Mouse (Mus musculus) right cerebral cortex, adult 2 months (tissue): Measurements from ENCODE around the gene Abraxas1.
A peak's percentile ranks its signal among the peaks of the same experiment; 100 is the strongest.

Experiments
- DNase-seq, 2 experiments: peaks; one replicate each; pipeline ENCODE4 v3.0.0; 2021 to 2022; ENCODE audit warnings: low spot score in 2 of 2

The Abraxas1 gene

DNA sequence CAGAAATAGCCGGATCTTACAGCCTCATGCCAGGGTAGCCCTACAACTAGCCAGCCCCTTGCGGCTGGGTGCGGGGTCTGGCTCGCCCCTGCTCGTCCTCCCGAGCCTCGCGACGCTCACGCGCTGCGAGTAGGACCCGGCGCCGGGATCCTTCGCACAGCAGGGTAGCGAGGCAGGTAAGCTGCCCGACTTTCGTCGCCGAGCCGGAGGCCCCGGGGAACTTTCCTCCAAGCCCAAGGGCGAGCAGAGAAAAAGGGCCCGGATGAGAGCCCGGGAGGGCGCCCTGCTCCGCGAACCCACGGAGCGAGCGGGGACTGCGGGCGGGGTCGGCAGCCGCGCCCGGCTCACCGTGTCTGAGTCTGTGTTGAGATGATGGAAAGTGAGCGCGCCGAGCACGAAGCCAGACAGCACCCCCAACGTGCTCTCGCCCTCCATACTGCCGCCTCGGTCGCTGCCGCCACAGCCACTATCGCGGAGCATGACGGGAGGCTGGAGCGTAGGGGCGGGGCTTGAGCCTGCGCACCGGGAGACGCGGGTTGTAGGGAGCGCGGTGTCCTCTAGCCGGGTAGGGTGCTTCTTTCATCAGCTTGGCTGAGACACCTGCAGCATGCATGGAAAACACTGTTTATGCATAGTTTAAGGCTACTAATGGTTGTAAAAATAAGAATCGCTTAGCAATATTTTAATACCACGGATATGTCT lies at the start of gene Abraxas1:
Gene Abraxas1 (minus strand): TSS at position 483 of the 702 bp plus-strand sequence.
- DNase-seq, result peak; percentile 85 to 86

DNA sequence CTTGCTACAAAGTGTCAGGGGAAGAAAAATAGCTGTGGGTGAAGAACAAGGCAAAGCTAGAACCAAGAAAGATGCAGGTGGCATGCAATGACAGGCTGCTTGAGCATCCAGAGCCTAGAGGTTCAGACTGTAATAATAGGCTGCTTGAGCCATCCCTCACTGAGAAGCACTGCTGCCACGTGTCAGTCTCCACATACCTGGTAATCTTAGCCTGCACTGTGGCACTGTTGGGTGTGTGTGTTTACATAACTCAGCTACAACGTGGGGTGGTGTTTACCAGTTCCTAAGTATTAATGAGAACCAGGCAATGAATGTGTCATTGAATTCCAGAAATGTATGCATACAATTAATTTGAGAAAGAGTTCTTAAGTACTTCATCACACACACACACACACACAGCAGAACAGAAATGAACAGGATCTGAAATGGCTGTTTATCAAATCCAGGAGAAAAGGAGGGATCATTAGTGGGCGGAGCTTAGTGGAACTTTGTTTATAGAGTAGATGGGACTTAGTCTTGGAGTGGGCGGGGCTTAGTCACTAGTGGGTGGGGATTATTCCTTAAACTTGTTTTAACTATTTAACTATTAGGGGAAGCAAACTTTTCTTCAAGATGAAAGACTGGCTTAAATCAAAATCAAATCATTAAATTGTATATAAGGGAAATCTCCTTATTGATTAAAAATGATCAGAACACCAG lies 48.6 kb upstream of the Abraxas1 start:
- no peak for DNase-seq

DNA sequence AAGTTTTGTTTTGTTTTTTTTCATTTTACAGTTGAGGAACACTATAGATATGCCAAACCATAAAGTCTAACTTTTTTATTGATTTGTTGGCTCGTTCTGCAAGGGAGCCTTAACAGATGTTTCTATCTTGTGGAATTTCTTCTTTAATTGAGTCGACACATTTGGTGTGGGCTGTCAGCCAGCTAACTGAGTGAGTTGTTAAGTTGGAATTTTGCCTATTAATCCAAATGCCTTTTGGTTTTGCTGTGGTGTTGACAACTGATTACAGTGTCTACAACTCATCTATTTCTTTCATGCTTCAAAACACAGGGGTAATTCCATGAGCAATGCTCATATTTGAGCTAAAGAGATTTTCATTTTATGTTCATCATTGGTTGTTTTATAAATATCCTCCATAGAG lies 45.4 kb upstream of the Abraxas1 start:
- peak; percentile 16 to 21 for DNase-seq

DNA sequence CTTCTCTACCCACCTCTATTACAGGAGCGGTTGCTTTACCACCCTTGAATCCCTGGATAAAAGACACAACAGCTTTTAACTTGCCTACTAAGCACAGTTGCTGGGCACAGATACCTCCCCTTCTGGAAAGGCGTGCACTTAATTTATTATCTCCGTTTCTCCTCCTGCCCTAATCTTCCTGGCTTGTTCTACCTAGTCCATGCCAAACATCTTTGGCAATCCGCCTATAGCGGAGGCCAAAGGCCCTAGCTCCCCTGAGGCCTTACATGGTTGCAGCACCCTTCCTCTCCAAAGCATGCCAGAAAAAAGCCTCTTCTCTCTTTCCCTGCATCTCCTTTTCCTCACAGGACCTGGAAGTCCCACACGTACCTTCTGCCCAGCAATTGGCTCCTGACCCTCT lies 43.7 kb upstream of the Abraxas1 start:
- no peak for DNase-seq

DNA sequence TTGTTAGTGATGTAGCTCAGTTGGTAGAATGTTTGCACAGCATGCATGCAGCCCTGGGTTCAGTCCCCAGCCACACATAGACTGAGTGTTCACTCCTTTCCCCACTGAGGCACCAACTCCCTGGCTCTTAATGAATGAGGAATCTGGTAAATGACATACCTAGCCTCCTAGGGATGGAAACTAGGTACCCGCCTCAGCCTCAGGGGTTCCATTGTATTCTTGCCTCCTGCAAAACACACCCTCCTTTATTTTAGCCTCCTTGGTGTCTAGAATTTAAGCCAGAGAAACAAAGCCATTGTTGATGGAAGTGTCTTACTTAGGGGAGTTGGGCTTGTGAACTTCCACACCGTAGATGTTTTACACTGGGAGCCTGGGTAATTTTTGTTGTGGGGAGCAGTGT lies 42.3 kb upstream of the Abraxas1 start:
- no peak for DNase-seq

DNA sequence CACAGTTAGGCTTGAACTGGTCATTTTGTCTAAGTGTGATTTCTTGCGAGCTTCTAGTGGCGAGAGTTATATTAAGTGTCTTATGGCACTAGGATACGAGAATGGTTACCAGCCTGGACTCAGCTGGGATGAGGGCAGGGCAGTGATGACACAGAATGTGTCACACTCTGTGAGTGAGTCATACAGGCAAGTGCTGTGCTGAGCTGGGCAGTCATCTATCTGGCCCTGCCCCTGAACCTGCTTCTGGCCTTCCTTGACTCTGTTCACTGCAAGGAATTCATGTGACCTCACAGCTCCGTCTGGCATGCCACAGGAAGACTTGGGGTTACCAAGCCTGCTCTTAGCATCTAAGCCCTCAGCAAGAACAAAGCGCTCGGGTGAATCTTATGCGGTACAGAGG lies 41.0 kb upstream of the Abraxas1 start:
- DNase-seq, result no peak

DNA sequence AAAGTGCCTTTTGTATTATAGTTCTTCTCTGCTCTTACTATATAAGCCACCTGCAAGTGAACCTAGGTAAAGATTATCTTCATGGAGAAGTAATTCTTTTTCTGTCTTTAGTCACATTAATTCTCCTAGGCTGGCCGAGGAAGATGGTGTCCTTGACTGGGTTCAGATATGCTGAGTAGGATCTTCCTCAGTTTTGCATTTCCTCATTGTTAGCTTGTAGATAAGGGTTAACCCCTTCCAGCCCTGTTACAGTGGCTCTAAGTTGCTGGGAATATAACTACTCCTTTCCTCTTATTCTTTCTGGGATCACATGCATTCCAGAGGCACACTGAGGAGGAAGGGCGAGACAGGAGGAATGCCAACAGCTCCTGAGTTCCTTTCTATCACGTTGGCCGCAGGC lies 40.4 kb upstream of the Abraxas1 start:
- DNase-seq, result no peak

DNA sequence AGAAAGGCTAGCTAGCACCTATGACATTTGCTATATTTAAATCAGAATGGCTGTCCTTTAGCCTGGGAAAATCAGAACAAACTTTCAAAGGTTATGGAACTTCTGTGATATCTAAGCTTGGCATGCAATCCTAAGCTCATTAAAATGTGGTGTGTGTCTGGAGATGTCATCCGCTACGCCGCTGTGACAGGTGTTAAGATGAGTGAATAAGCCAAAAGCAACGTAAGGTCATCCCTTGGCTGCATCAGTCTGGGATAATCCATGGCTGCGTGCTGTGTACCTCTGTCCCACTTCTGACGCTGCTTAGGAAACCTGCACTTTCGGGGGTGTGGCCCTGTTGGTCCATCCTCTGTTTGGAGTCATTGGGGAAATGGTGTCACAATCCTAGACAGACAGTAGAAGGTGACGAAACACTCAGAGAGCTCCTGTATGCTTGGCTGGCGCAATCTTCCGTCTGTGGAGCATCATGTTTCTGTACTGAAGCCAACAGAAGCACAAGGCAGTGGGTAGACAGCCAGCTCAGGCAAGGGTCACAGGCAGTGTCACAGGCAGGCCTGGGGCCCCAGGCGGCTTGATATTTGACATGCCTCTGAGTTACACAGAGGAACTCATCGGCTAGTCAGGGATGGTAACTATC lies 39.8 kb upstream of the Abraxas1 start:
- no peak for DNase-seq

DNA sequence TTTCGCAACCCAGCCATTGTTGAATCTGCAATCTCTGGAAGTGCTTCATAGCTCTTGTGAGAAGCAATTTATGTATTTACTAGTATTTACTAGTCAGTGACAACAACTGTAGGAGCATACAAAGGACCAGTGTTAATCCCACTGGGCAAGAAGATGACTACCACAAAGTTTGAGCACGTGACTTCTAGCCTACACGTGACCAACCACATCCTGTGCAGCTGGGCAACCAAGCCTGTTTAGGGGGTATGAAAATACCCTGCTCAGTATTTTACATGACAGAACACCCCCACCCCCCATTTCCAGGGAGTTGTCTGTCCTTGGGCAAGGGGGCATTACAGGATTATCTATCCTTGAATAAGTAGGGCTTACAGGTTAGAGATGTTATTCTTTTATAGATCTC lies 35.8 kb upstream of the Abraxas1 start:
- no peak for DNase-seq

DNA sequence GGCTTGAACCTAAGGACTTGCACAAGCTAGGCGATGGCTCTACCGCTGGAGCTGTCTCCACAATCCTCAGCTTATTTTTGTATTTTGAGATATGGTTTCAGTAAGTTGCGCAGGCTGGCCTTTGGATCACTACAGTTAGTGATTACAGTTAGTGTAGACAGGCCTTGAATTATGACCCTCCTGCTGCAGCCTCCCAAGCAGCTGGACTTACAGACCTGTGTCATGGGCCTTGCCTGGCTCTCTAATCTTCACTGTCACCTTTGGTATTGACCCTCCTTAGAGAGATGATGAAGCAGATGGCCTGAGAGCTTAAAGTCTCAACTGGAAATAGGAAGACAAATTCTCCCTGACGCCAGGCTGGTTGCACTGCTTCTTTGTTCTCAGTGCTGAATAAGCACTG lies 33.2 kb upstream of the Abraxas1 start:
- no peak for DNase-seq

DNA sequence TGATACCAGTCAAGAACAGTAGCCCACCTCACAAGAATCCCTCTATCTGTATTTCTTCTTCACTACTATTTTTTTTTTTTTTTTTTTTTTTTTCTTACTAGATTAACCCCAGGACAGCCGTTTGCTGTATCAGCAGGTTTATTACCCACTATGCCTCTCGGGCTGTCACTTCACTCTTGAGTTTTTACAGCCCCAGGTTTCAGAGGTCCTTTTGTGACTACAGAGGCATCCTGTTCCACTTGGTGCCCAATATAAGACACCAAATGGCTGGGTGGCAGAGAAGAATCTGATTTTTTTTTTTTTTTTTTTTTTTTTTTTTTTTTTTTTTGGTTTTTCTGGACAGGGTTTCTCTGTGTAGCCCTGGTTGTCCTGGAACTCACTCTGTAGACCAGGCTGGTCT lies 26.4 kb upstream of the Abraxas1 start:
- no peak for DNase-seq

DNA sequence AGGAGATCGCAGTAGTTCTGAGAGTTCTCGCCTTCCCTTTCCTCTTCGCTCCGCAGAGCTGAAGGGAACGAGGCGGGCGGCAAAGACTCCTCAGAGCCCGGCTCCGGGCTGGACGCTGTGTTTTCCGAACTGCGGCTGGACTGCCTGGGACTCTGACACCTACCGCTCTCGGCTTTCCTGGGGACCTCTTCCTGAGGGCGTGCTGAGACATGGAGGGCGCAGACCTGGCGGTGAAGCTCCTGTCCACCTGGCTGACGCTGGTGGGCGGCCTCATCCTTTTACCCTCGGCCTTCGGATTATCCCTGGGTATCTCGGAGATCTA lies 25.8 kb upstream of the Abraxas1 start:
- DNase-seq, result no peak

DNA sequence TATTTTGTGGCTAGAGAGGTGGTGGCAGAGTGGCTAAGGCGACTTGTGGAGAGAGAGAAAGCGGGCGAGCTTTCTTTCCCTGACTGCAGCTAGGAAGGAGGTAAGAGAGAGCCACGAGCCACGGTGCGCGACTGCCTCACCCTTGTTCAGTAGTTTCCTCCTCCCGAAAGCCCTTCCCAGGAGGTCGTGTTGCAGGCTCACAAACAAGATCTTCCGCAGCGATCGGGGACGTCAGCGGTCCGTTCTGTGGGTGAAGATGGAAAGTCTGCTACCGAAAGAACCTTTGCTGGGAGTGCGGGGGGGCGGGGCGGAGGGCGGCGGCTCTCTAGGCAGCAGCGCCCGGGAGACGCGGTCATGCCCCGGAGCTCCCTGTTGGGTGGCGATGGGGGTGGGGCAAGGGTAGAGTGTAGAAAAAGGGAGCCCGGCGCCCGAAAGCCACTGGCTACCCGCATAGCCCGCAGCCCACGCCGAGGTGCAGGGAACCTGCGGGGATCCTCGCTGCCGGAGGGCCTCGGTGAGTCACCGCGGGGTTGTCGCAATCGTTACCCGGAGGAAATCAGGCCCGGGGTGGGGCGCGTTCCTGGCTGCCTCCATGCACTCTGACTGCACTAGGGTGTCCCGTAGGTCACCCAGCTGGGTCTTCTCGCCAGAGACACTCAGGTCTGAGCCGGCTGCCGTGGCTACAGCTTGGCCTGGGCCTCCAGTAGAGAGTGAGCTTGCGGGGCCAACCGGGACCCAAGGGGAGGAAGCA lies 25.3 kb upstream of the Abraxas1 start:
- DNase-seq, result peak; percentile 60 to 64

DNA sequence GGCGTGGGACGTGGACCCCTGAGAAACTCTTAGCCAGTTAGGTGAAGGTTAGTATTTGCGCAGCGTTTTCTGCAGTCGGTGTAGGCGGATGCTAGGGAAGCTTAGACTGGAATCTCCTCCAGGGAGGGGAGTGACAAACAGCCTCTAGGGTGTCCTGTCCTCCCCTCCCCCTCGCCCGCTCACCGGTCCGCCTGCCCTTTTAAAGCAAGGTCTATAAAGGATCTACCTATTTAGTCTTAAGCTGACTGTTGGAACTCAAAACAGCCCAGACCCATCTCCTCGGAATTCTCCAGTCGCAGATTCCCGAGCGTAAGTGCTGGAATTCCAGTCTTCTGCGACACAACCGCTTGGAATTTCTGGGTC lies 24.7 kb upstream of the Abraxas1 start, which contains the start of gene Gpat3:
Gene Gpat3 (plus strand): TSS at position 229 of the 363 bp plus-strand sequence.
- peak; percentile 40 to 47 for DNase-seq

DNA sequence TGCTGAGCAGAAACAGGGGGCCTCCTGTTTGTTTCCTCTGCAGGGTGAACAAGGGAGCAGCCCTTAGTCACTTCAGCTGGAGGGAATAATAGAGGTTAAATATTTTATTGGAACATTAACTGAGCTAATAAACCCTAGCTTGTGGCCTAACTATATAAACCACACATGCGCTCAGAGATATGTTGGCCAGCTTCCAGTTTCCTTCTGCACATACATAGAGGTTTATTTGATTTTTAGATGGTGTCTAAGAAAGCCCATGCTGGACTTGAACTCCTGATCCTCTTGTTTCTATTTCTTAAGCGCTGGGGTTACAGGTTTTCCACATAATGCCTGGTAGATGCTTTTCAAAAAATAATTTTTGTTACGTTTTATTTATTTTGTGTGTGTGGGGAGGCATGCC lies 23.7 kb upstream of the Abraxas1 start:
- no peak for DNase-seq

DNA sequence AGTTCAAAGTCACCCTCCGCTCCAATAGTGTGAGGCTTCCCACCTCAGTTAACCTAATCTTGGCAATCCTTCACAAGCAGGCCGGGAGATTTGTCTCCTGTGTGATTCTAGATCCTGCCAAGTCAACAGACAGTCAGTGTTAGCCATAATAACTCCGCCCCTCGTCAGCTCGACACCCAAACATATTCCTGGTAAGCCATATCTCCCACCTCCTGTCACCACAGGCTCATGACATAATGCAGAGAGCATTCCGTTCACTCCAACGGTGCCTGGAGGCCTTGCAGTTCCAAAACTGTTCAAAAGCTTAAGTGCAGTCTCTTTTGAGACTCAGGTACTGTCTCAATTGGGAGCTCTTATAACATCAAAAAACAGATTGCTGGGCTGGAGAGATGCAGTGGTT lies 17.1 kb upstream of the Abraxas1 start:
- DNase-seq, result no peak

DNA sequence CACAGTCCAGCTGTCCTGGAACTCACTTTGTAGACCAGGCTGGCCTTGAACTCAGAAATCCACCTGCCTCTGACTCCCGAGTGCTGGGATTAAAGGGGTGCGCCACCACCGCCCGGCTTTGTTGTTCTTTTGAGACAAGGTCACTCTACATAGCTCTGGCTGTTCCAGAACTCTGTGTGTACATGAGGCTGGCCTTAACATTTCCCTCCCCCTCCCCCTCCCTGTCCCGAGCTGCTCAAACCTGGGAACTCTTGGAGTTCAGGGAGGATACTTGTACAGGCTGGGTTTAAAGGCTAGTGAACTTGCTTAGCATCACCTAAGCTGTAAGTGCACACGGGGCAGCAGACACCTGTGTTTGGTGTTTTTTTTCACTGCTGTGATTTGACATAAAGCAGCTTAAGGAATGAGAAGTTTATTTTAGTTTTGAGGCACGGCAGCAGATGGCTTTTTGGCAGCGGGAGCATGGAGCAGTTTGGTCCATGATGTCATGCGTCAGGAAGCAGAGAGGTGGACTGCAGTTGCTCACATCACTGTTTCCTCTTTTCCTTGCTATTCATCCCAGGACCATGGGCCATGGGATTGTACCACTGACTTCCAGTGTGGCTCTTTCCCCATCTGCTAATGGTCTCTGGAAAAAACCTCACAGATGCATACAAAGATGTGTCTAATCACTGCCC lies 15.2 kb upstream of the Abraxas1 start:
- no peak for DNase-seq

DNA sequence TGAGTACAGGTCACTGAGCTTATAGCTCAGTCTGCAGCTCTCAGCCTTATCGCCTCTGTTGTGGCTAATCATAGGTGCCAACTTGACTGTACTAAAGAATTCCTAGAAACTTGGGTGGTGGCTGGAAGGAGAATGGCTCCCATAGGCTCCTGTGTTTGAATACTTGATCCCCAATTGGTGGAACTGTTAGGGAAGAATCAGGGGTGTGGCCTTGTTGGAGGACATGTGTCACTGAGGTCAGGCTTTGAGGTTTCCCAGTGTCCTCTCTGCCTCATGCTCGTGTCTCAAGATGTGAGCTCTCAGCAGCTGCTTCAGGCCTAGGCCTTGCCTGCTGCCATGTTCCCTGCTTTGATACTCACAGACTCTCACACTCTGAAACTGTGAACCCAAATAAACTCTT lies 13.1 kb upstream of the Abraxas1 start:
- no peak for DNase-seq

DNA sequence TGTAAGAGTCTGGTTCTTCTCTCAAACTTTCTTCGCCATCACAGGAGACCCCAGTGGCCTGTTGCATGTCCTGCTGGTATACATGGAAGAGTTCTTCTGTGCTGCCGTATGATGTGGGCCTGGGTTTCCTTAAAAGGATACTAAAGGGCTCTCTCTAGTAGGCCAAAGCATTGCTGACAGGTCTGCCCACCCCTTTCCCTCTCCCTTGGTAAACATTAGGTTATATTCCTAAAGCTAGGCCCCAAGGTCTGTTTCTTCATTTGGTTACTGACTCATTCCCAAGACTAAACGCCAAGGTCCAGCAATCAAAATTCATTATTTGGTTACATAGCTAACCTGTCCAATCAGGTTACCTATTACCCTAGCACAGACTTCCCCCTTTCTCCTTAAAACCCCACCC lies 11.9 kb upstream of the Abraxas1 start:
- DNase-seq, result no peak

DNA sequence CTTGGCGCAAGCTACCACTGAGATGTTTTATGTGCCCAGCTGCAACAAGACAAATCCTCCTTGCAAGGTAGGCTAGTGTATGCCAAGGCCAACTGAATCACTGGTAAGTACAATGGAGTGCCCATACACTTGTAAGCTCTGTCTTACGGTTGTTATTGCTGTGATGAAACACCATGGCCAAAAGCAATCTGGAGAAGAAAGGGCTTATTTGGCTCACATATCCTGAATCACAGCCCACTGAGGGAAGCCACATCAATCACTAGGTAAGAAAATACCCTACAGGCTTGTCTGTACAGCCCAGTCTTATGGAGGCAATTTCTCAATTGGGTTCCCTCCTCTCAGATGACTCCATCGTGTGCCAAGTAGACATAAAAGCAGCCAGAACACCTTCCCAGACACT lies 7.9 kb upstream of the Abraxas1 start:
- no peak for DNase-seq

DNA sequence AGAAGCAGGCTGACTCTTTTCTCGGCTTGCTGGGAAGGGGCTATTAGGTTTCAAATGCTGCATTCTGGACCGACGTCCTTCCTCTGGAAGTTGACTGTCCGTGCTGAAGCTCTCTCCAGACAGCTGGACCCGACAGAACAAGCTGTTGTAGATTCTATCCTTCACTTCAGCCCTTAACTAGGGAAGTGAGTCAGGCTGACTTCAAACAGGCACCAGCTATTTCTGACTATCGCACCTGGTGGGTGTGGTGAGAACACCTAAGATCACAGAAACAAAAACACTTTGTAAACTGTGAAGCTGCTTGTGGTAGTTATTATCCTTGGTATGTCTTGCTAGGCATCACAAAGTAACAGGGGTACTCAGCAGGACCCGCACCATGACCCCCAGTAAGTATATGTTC lies 5.8 kb upstream of the Abraxas1 start:
- peak; percentile 13 to 16 for DNase-seq

DNA sequence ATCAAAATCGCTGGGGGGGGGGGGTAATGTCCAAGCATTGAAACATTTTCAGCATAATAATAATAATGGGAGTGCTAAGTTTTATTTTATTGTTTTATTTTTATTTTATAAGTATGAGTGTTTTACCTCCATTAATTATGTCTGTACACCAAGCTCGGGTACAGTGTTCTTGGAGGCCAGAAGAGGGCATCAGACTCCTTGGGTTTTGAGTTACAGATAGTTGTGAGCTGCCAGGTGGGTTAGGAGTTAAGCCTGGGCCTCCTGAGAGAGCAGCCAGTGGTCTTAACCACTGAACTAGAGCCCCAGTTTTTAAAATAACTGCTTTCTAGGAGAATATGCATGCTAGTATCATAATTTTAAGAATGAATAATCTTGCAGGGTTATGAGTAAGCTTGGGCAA lies 5.2 kb upstream of the Abraxas1 start:
- no peak for DNase-seq
